Mouse (Mus musculus): Measurements from ENCODE around the gene Trf. TPM values are rescaled to one million over a fixed set of nuclear protein-coding genes. Genes with fewer than 3 reads are reported as not detected.

Trf gene
- total and polyA plus RNA-seq, 2 experiments, result 18,586 to 26,375 TPM

GRCm38 (mm10) chr9:103228370-103229003 is 1.8 kb downstream of the Trf start:
- WGBS, result 20% methylated on average over 13 of the region's 13 CpGs
- peak; percentile 71 for DNase-seq (ENCODE audit: extremely low read depth, low read depth, low spot score)
- Histone ChIP-seq H3K4me3 (ENCODE audit: insufficient read depth, low read depth, low read length) (peak overlapping the region; percentile 54), H3K36me3 (ENCODE audit: control insufficient read depth, insufficient read depth, low read length) (peaks cover 38% of the 10 kb centered on the region), H3K27ac (replicated peaks; ENCODE audit: insufficient read depth, low read depth, low read length) (peak overlapping the region; percentile 65), H3K9ac (ENCODE audit: low read depth, low read length) (peak overlapping the region; percentile 73), H3K27me3 (ENCODE audit: control insufficient read depth, insufficient read depth, low read length) (no peaks in the 10 kb centered on the region), H3K79me2 (ENCODE audit: control insufficient read depth, insufficient read depth, low read length) (no peaks in the 10 kb centered on the region), H3K4me1 (ENCODE audit: control insufficient read depth, insufficient read depth, low read length) (peaks cover 38% of the 10 kb centered on the region)
- 0 out of 2 replicates have a peak, but pooled peaks have one; percentile 0 for TF ChIP-seq CTCF (IDR thresholded peaks at IDR 0.05; ENCODE audit: low read depth, low read length)
- TF ChIP-seq POLR2A (IDR thresholded peaks at IDR 0.05; ENCODE audit: extremely low read depth, insufficient read depth, low read length), result no peak

DNA sequence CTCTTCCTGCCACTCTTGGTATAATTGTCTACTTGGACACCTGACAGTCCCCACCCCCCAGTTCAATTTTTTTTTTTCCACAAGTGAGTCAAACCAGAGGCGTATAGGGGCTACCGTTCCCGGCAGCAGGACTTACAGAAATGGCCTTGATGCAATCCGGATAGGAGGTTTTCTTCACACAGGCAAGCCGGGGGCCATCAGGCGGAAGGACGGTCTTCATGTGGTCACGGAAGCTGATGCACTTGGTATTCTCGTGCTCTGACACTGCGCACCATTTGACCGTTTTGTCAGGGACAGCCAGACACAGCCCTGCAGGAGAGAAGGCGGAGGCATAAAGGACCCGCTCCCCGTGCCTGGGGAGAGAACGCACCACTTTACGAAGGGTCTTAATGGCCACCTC is 2.5 kb downstream of the Trf start:
- TF ChIP-seq CTCF (IDR thresholded peaks at IDR 0.05; ENCODE audit: low read depth, low read length) (no peak), POLR2A (IDR thresholded peaks at IDR 0.05; ENCODE audit: extremely low read depth, insufficient read depth, low read length) (0 out of 2 replicates have a peak, but pooled peaks have one; percentile 25)
- Histone ChIP-seq H3K4me1 (ENCODE audit: control insufficient read depth, insufficient read depth, low read length) (peaks cover 30% of the 10 kb centered on the region), H3K36me3 (ENCODE audit: control insufficient read depth, insufficient read depth, low read length) (peaks cover 46% of the 10 kb centered on the region), H3K79me2 (ENCODE audit: control insufficient read depth, insufficient read depth, low read length) (no peaks in the 10 kb centered on the region), H3K9ac (ENCODE audit: low read depth, low read length) (peak overlapping the region; percentile 73), H3K27ac (replicated peaks; ENCODE audit: insufficient read depth, low read depth, low read length) (peak overlapping the region; percentile 65), H3K27me3 (ENCODE audit: control insufficient read depth, insufficient read depth, low read length) (no peaks in the 10 kb centered on the region), H3K4me3 (ENCODE audit: insufficient read depth, low read depth, low read length) (peak overlapping the region; percentile 54)
- WGBS, result 34% methylated on average over 16 of the region's 16 CpGs
- peak; percentile 42 for DNase-seq (ENCODE audit: extremely low read depth, low read depth, low spot score)

- Histone ChIP-seq H3K9ac (ENCODE audit: low read depth, low read length) (peak overlapping the region; percentile 63), H3K79me2 (ENCODE audit: control insufficient read depth, insufficient read depth, low read length) (no peaks in the 10 kb centered on the region), H3K27me3 (ENCODE audit: control insufficient read depth, insufficient read depth, low read length) (no peaks in the 10 kb centered on the region), H3K4me1 (ENCODE audit: control insufficient read depth, insufficient read depth, low read length) (peaks cover 25% of the 10 kb centered on the region), H3K27ac (replicated peaks; ENCODE audit: insufficient read depth, low read depth, low read length) (peak overlapping the region; percentile 51), H3K36me3 (ENCODE audit: control insufficient read depth, insufficient read depth, low read length) (peaks cover 54% of the 10 kb centered on the region), H3K4me3 (ENCODE audit: insufficient read depth, low read depth, low read length) (peak overlapping the region; percentile 12)
- TF ChIP-seq CTCF (IDR thresholded peaks at IDR 0.05; ENCODE audit: low read depth, low read length), result no peak
- no peak for TF ChIP-seq POLR2A (IDR thresholded peaks at IDR 0.05; ENCODE audit: extremely low read depth, insufficient read depth, low read length)
- WGBS, result 32% methylated on average over 15 of the region's 15 CpGs
- DNase-seq (ENCODE audit: extremely low read depth, low read depth, low spot score), result peak; percentile 50
Measured at GRCm38 (mm10) chr9:103226806-103227205, 3.4 kb downstream of the Trf start.

- Histone ChIP-seq H3K4me3 (ENCODE audit: insufficient read depth, low read depth, low read length) (no peak overlapping the region), H3K27ac (replicated peaks; ENCODE audit: insufficient read depth, low read depth, low read length) (peak overlapping the region; percentile 51), H3K4me1 (ENCODE audit: control insufficient read depth, insufficient read depth, low read length) (peaks cover 21% of the 10 kb centered on the region), H3K36me3 (ENCODE audit: control insufficient read depth, insufficient read depth, low read length) (peaks cover 67% of the 10 kb centered on the region), H3K79me2 (ENCODE audit: control insufficient read depth, insufficient read depth, low read length) (no peaks in the 10 kb centered on the region), H3K9ac (ENCODE audit: low read depth, low read length) (peak overlapping the region; percentile 63), H3K27me3 (ENCODE audit: control insufficient read depth, insufficient read depth, low read length) (no peaks in the 10 kb centered on the region)
- TF ChIP-seq POLR2A (IDR thresholded peaks at IDR 0.05; ENCODE audit: extremely low read depth, insufficient read depth, low read length) (no peak), CTCF (IDR thresholded peaks at IDR 0.05; ENCODE audit: low read depth, low read length) (peak; percentile 64)
- 22% methylated on average over 3 of the region's 3 CpGs for WGBS
- no peak for DNase-seq (ENCODE audit: extremely low read depth, low read depth, low spot score)
Measured at GRCm38 (mm10) chr9:103225464-103225863, 4.8 kb downstream of the Trf start.

DNA sequence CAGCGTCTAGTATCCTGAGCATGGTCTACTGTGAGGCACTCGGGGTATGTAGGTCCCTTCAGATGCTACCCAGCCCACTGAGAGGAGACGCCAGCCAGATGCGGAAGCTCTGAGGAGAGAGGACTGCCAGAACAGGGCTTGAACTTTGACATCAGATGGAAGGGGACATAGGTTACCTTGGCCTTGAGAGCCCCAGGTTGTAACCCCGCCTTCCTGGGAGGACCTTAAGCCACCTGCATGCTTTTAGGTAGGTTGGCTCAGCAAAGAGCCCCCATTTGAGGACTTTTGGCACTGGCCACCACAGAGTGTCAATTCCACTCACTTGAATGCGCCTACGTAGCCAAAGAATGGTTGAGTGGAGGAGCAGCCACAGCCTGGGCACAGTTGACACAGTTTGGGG is 5.5 kb downstream of the Trf start:
- DNase-seq (ENCODE audit: extremely low read depth, low read depth, low spot score), result peak; percentile 79
- TF ChIP-seq CTCF (IDR thresholded peaks at IDR 0.05; ENCODE audit: low read depth, low read length), result no peak
- TF ChIP-seq POLR2A (IDR thresholded peaks at IDR 0.05; ENCODE audit: extremely low read depth, insufficient read depth, low read length), result 0 out of 2 replicates have a peak, but pooled peaks have one; percentile 11
- H3K79me2 ChIP-seq (ENCODE audit: control insufficient read depth, insufficient read depth, low read length), result no peaks in the 10 kb centered on the region
- no peak overlapping the region for H3K4me3 ChIP-seq (ENCODE audit: insufficient read depth, low read depth, low read length)
- WGBS, result 41% methylated on average over 7 of the region's 7 CpGs
- peak overlapping the region; percentile 22 for H3K9ac ChIP-seq (ENCODE audit: low read depth, low read length)
- peaks cover 74% of the 10 kb centered on the region for H3K36me3 ChIP-seq (ENCODE audit: control insufficient read depth, insufficient read depth, low read length)
- no peaks in the 10 kb centered on the region for H3K27me3 ChIP-seq (ENCODE audit: control insufficient read depth, insufficient read depth, low read length)
- H3K27ac ChIP-seq (replicated peaks; ENCODE audit: insufficient read depth, low read depth, low read length), result peak overlapping the region; percentile 61
- H3K4me1 ChIP-seq (ENCODE audit: control insufficient read depth, insufficient read depth, low read length), result peaks cover 23% of the 10 kb centered on the region

- no peaks in the 10 kb centered on the region for H3K27me3 ChIP-seq (ENCODE audit: control insufficient read depth, insufficient read depth, low read length)
- 56% methylated on average over 6 of the region's 6 CpGs for WGBS
- H3K79me2 ChIP-seq (ENCODE audit: control insufficient read depth, insufficient read depth, low read length), result no peaks in the 10 kb centered on the region
- no peak for DNase-seq (ENCODE audit: extremely low read depth, low read depth, low spot score)
- no peak overlapping the region for H3K9ac ChIP-seq (ENCODE audit: low read depth, low read length)
- no peak overlapping the region for H3K4me3 ChIP-seq (ENCODE audit: insufficient read depth, low read depth, low read length)
- H3K36me3 ChIP-seq (ENCODE audit: control insufficient read depth, insufficient read depth, low read length), result peaks cover 92% of the 10 kb centered on the region
- TF ChIP-seq POLR2A (IDR thresholded peaks at IDR 0.05; ENCODE audit: extremely low read depth, insufficient read depth, low read length) (no peak), CTCF (IDR thresholded peaks at IDR 0.05; ENCODE audit: low read depth, low read length) (no peak)
- no peak overlapping the region for H3K27ac ChIP-seq (replicated peaks; ENCODE audit: insufficient read depth, low read depth, low read length)
- H3K4me1 ChIP-seq (ENCODE audit: control insufficient read depth, insufficient read depth, low read length), result peaks cover 3% of the 10 kb centered on the region; the same call in 1 of the 2 replicates
Measured at GRCm38 (mm10) chr9:103214281-103214680, 16.0 kb downstream of the Trf start.
